Mouse (Mus musculus): Measurements from ENCODE around the gene Hcar2. TPM values are rescaled to one million over a fixed set of nuclear protein-coding genes. Genes with fewer than 3 reads are reported as not detected.

Gene Hcar2
- polyA plus RNA-seq, 1 experiment from 2014 or later: 0.18 TPM

DNA sequence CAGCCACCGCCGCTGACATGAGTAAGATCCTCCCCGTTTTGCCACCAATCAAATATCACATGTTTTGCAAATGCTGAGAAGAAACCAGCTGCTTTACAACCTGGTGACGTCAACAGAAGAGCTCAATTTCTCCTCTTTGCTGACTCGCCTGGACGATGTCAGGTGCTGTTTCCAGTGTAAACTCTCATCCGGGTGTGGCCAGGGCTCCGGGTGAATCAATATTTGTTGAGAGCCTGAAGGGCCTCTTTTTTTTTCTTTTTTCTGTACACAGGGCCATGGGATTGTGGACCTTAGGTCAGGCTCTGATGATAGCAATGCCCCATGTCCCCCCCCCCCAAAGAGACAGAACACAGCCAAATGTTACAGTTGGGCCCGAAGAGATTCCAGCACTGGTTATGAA lies 10.8 kb downstream of the Hcar2 start:
- no peak overlapping the region for H3K4me3 ChIP-seq
- peaks cover 8% of the 10 kb centered on the region for H3K9me3 ChIP-seq (replicated peaks)
- peak; percentile 71 for ATAC-seq
- peaks cover 5% of the 10 kb centered on the region; the same call in 1 of the 2 replicates for H3K4me1 ChIP-seq
- H3K36me3 ChIP-seq: no peaks in the 10 kb centered on the region
- H3K27ac ChIP-seq: no peak overlapping the region
- H3K9ac ChIP-seq: no peak overlapping the region
- 75% methylated on average over 9 of the region's 9 CpGs for WGBS (ENCODE audit: insufficient replicate concordance)
- H3K27me3 ChIP-seq (replicated peaks): no peaks in the 10 kb centered on the region
- no peak overlapping the region for H3K4me2 ChIP-seq

DNA sequence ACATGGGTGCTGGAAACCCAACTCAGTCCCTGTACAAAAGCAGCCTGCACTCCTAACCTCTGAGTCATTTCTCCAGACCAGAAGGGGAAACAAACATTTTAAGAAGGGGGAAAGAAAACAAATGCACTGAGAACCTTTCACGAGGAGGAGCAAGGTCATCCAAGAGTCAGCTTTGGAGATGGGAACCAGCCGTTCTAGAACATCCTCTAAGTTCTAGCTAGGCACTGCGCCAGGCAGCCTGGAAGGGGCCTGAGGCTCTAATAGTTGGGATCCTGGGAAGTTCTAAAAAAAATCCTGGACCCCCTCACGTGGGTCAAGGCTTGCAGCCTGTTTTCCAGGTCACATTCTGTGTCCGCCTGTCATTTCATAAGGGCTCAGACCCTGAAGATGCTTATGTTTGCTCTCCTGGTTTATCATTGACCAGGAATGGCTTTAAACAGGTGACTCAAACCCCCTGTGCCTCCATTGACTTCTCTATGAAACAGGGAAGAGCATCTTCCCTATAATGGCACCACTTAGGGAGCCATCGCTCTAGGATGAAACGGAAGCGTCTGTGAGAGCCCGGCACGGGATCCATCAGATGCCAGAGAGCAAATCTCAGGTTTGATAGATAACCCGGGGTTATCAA lies 11.3 kb downstream of the Hcar2 start:
- Histone ChIP-seq H3K36me3 (no peaks in the 10 kb centered on the region), H3K9ac (no peak overlapping the region), H3K27ac (no peak overlapping the region), H3K4me1 (peaks cover 5% of the 10 kb centered on the region; the same call in 1 of the 2 replicates), H3K9me3 (replicated peaks) (peaks cover 8% of the 10 kb centered on the region), H3K4me2 (no peak overlapping the region), H3K27me3 (replicated peaks) (no peaks in the 10 kb centered on the region), H3K4me3 (no peak overlapping the region)
- 70% methylated on average over 11 of the region's 11 CpGs for WGBS (ENCODE audit: insufficient replicate concordance)
- peak; percentile 24; the same call in 1 of the 2 replicates for ATAC-seq

GRCm38 (mm10) chr5:123851398-123851797 lies 13.9 kb downstream of the Hcar2 start:
- WGBS (ENCODE audit: insufficient replicate concordance): 21% methylated on average over 2 of the region's 2 CpGs
- Histone ChIP-seq H3K4me3 (no peak overlapping the region), H3K27ac (no peak overlapping the region), H3K4me1 (peaks cover 5% of the 10 kb centered on the region; the same call in 1 of the 2 replicates), H3K36me3 (no peaks in the 10 kb centered on the region), H3K4me2 (no peak overlapping the region), H3K27me3 (replicated peaks) (peaks cover 6% of the 10 kb centered on the region; the same call in 1 of the 2 replicates), H3K9ac (no peak overlapping the region), H3K9me3 (replicated peaks) (peaks cover 8% of the 10 kb centered on the region)
- no peak for ATAC-seq

DNA sequence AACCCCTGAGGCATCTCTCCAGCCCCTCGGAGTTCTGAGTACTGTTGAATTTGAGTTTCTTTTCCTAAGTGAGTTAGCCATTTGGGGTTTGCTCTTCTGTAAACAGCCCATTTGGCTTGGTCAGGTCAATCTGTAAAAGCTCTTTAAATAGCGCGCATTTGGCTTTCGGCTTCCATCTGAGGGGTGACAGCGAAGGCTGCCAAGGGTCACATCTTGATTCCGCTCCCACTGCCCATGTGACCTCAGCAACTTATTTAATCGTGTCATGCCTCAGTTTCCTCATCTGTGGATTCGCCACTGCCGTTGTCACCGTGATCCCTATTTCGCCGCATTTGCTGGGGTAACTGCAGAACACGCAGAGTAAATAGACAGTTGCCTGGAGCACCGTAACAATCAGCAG lies 21.0 kb downstream of the Hcar2 start:
- WGBS (ENCODE audit: insufficient replicate concordance): 85% methylated on average over 14 of the region's 14 CpGs
- Histone ChIP-seq H3K9ac (no peak overlapping the region), H3K36me3 (no peaks in the 10 kb centered on the region), H3K4me3 (no peak overlapping the region), H3K9me3 (replicated peaks) (no peaks in the 10 kb centered on the region), H3K4me2 (no peak overlapping the region), H3K27ac (no peak overlapping the region), H3K4me1 (no peaks in the 10 kb centered on the region), H3K27me3 (replicated peaks) (peaks cover 6% of the 10 kb centered on the region; the same call in 1 of the 2 replicates)
- no peak for ATAC-seq

- Histone ChIP-seq H3K4me2 (no peak overlapping the region), H3K27me3 (replicated peaks) (peaks cover 6% of the 10 kb centered on the region; the same call in 1 of the 2 replicates), H3K4me3 (no peak overlapping the region), H3K27ac (no peak overlapping the region), H3K4me1 (no peaks in the 10 kb centered on the region), H3K9me3 (replicated peaks) (no peaks in the 10 kb centered on the region), H3K36me3 (no peaks in the 10 kb centered on the region), H3K9ac (no peak overlapping the region)
- no peak for ATAC-seq
- 73% methylated on average over 4 of the region's 4 CpGs for WGBS (ENCODE audit: insufficient replicate concordance)
Measured at GRCm38 (mm10) chr5:123843816-123844215, 21.5 kb downstream of the Hcar2 start.

DNA sequence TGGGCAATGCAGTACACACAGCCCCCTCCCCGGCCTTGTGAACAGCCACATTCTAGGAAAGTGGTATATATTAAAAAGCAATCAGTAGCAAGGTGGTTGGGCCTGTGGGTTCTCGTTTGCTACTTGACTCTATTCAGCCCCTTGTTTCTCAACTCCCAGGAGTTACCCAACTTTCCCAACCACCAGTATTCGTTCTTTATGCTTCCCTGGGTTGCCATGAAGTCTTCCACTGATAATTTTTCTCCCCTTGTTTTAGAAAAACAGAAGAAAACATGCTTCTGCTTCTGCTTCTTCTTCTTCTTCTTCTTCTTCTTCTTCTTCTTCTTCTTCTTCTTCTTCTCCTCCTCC lies 22.4 kb downstream of the Hcar2 start:
- no peaks in the 10 kb centered on the region for H3K36me3 ChIP-seq
- ATAC-seq: no peak
- no peak overlapping the region for H3K4me3 ChIP-seq
- H3K9me3 ChIP-seq (replicated peaks): no peaks in the 10 kb centered on the region
- H3K4me1 ChIP-seq: no peaks in the 10 kb centered on the region
- no peak overlapping the region for H3K9ac ChIP-seq
- WGBS (ENCODE audit: insufficient replicate concordance): 48% methylated on average over 3 of the region's 3 CpGs
- no peak overlapping the region for H3K27ac ChIP-seq
- peaks cover 1% of the 10 kb centered on the region; the same call in 1 of the 2 replicates for H3K27me3 ChIP-seq (replicated peaks)
- no peak overlapping the region for H3K4me2 ChIP-seq

GRCm38 (mm10) chr5:123842221-123842934 lies 22.9 kb downstream of the Hcar2 start:
- H3K4me2 ChIP-seq: no peak overlapping the region
- no peaks in the 10 kb centered on the region for H3K36me3 ChIP-seq
- H3K4me1 ChIP-seq: no peaks in the 10 kb centered on the region
- no peak overlapping the region for H3K27ac ChIP-seq
- no peaks in the 10 kb centered on the region for H3K27me3 ChIP-seq (replicated peaks)
- ATAC-seq: no peak
- 62% methylated on average over 11 of the region's 11 CpGs for WGBS (ENCODE audit: insufficient replicate concordance)
- H3K4me3 ChIP-seq: no peak overlapping the region
- no peaks in the 10 kb centered on the region for H3K9me3 ChIP-seq (replicated peaks)
- no peak overlapping the region for H3K9ac ChIP-seq

- WGBS (ENCODE audit: insufficient replicate concordance): 45% methylated on average over 4 of the region's 4 CpGs
- no peaks in the 10 kb centered on the region for H3K27me3 ChIP-seq (replicated peaks)
Measured at GRCm38 (mm10) chr5:123837371-123837770, 27.9 kb downstream of the Hcar2 start.

DNA sequence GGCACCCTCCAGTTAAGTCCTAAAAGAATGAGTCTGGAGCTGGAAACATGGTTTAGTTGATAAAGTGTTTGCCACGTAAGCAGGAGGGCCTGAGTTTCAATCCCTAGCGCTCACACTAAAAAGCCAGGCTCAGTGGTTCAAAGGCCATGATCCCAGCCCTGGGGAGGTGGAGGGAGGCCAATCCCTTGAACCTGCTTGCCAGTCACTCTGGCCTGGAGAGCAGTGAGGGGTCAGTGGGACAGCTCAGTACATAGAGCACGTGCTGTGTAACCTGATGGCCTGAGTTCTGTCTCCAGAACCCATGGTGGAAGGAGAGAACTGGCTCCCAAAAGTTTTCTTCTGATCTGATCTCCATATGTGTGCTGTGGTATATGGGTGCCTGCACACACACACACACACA lies 30.5 kb downstream of the Hcar2 start:
- WGBS (ENCODE audit: insufficient replicate concordance): 71% methylated on average over 3 of the region's 3 CpGs
- Histone ChIP-seq H3K9ac (no peak overlapping the region), H3K4me3 (no peak overlapping the region), H3K4me1 (no peaks in the 10 kb centered on the region), H3K27me3 (replicated peaks) (no peaks in the 10 kb centered on the region), H3K9me3 (replicated peaks) (no peaks in the 10 kb centered on the region), H3K27ac (no peak overlapping the region), H3K36me3 (no peaks in the 10 kb centered on the region), H3K4me2 (no peak overlapping the region)
- ATAC-seq: no peak

More at GRCm38 (mm10) chr5:123837371-123837770, 27.9 kb downstream of the Hcar2 start:
- H3K36me3 ChIP-seq: no peaks in the 10 kb centered on the region
- H3K27ac ChIP-seq: no peak overlapping the region
- H3K4me3 ChIP-seq: no peak overlapping the region
- no peak for ATAC-seq
- H3K4me1 ChIP-seq: no peaks in the 10 kb centered on the region
- no peak overlapping the region for H3K4me2 ChIP-seq
- H3K9ac ChIP-seq: no peak overlapping the region
- H3K9me3 ChIP-seq (replicated peaks): no peaks in the 10 kb centered on the region

- Histone ChIP-seq H3K9me3 (replicated peaks) (no peaks in the 10 kb centered on the region), H3K4me1 (no peaks in the 10 kb centered on the region), H3K36me3 (no peaks in the 10 kb centered on the region), H3K27me3 (replicated peaks) (no peaks in the 10 kb centered on the region), H3K27ac (no peak overlapping the region), H3K9ac (no peak overlapping the region), H3K4me2 (no peak overlapping the region), H3K4me3 (no peak overlapping the region)
- 65% methylated on average over 7 of the region's 7 CpGs for WGBS (ENCODE audit: insufficient replicate concordance)
- ATAC-seq: no peak
Measured at GRCm38 (mm10) chr5:123832309-123832708, 33.0 kb downstream of the Hcar2 start.

DNA sequence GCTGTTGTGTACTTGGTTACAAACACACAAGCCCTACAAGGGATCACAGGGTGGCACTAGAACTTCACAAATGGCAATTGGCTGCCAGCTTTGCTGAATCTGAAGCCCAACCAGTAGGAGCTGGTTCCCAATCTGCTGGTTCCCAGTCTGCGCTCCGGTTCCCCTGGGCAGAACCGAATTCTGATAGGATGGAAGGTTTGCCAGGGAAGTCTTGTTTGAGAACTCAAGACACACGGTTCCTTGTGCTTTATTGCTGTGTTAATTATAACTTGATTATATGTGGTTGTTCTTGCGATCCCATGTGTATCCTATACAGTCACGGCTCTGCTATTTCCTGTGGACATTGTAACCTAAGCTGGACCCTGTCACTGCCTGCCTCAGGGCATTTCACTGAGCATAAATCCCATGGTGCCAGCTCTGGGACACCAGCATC lies 37.6 kb downstream of the Hcar2 start:
- Histone ChIP-seq H3K4me2 (no peak overlapping the region), H3K27me3 (replicated peaks) (no peaks in the 10 kb centered on the region), H3K4me1 (no peaks in the 10 kb centered on the region), H3K4me3 (no peak overlapping the region), H3K36me3 (peaks cover 7% of the 10 kb centered on the region), H3K9me3 (replicated peaks) (no peaks in the 10 kb centered on the region), H3K27ac (no peak overlapping the region), H3K9ac (no peak overlapping the region)
- no peak for ATAC-seq
- 77% methylated on average over 6 of the region's 6 CpGs for WGBS (ENCODE audit: insufficient replicate concordance)

DNA sequence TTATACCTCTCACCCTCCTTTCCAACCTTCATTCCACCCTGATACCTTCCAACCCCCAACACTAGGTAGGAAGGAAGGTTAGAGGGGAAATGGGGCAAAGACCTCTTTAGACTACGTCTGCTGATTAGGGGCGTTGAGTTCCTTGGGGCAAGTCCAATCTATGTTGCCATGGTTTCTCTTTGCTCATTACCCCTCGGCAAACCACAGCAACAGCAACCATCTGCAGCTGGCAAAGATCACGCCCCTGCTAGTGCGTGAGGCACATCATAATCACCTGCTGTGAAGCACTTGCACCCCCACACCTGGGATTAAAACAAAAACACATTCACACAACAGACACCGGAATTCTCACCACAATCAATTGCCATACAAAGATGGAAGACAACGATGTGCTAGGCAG lies 42.6 kb downstream of the Hcar2 start:
- no peaks in the 10 kb centered on the region for H3K4me1 ChIP-seq
- H3K4me2 ChIP-seq: no peak overlapping the region
- H3K36me3 ChIP-seq: peaks cover 54% of the 10 kb centered on the region
- H3K9ac ChIP-seq: no peak overlapping the region
- no peak overlapping the region for H3K27ac ChIP-seq
- ATAC-seq: no peak
- WGBS (ENCODE audit: insufficient replicate concordance): 80% methylated on average over 7 of the region's 7 CpGs
- H3K27me3 ChIP-seq (replicated peaks): no peaks in the 10 kb centered on the region
- no peaks in the 10 kb centered on the region for H3K9me3 ChIP-seq (replicated peaks)
- no peak overlapping the region for H3K4me3 ChIP-seq
